Mouse (Mus musculus) 3T3-L1 (cell line): ENCODE measurements around the gene Obsl1.
A peak's percentile ranks its signal among the peaks of the same experiment; 100 is the strongest.

Source experiments
- DNase-seq: peaks from one replicate; pipeline ENCODE4 v3.0.0-alpha.2; 2015; ENCODE audit warnings: low read depth, low spot score

The Obsl1 gene

GRCm38 (mm10) chr1:75518427-75518826 lies 12.2 kb upstream of the Obsl1 start:
- no peak for DNase-seq

- peak; percentile 22 for DNase-seq
Observed at GRCm38 (mm10) chr1:75517984-75518383, 11.7 kb upstream of the Obsl1 start.

- no peak for DNase-seq
Observed at GRCm38 (mm10) chr1:75516703-75517380, 10.6 kb upstream of the Obsl1 start.

GRCm38 (mm10) chr1:75512550-75512949 lies 6.3 kb upstream of the Obsl1 start:
- no peak for DNase-seq

GRCm38 (mm10) chr1:75511437-75512210 lies 5.4 kb upstream of the Obsl1 start:
- no peak for DNase-seq

- DNase-seq, result no peak
Observed at GRCm38 (mm10) chr1:75510154-75510553, 3.9 kb upstream of the Obsl1 start.

- DNase-seq, result no peak
Observed at GRCm38 (mm10) chr1:75509586-75509985, 3.3 kb upstream of the Obsl1 start.

- DNase-seq, result no peak
Observed at GRCm38 (mm10) chr1:75507006-75507405, 754 bp upstream of the Obsl1 start, which contains the start of gene Inha. Gene Inha (plus strand): TSS chr1:75507077.

- DNase-seq, result peak; percentile 61
Observed at GRCm38 (mm10) chr1:75505159-75505955, 895 bp downstream of the Obsl1 start.

GRCm38 (mm10) chr1:75504256-75505045 lies 1.8 kb downstream of the Obsl1 start:
- DNase-seq, result no peak

- DNase-seq, result no peak
Observed at GRCm38 (mm10) chr1:75503651-75503980, 2.6 kb downstream of the Obsl1 start.

GRCm38 (mm10) chr1:75502945-75503650 lies 3.2 kb downstream of the Obsl1 start:
- DNase-seq, result no peak

- no peak for DNase-seq
Observed at GRCm38 (mm10) chr1:75501905-75502304, 4.3 kb downstream of the Obsl1 start.

- DNase-seq, result no peak
Observed at GRCm38 (mm10) chr1:75499441-75499840, 6.8 kb downstream of the Obsl1 start.

GRCm38 (mm10) chr1:75498897-75499296 lies 7.4 kb downstream of the Obsl1 start:
- no peak for DNase-seq

- DNase-seq, result peak; percentile 63
Observed at GRCm38 (mm10) chr1:75494878-75495548, 11.2 kb downstream of the Obsl1 start.

- DNase-seq, result no peak
Observed at GRCm38 (mm10) chr1:75492579-75493170, 13.6 kb downstream of the Obsl1 start.

GRCm38 (mm10) chr1:75490785-75491551 lies 15.3 kb downstream of the Obsl1 start:
- DNase-seq, result no peak
